Mouse (Mus musculus) gastrocnemius, adult 2 months (tissue): ENCODE data around the gene Arid4b. TPM values are rescaled to one million over a fixed set of nuclear protein-coding genes. Genes with fewer than 3 reads are reported as not detected.
A peak's percentile ranks its signal among the peaks of the same experiment; 100 is the strongest.
"Not testable (repeated sequence)": the region's sequence is repeated elsewhere in the genome, so short reads cannot be mapped to it uniquely, and the experiment has no call there.

Experiments
- DNase-seq: peaks from one replicate; pipeline ENCODE4 v3.0.0; 2022
- H3K27ac ChIP-seq: fragments of 200-600 bp; 2 replicates; pipeline ENCODE4 v1.8.1; 2022; ENCODE audit warnings: mild to moderate bottlenecking
- H3K4me3 ChIP-seq: fragments of 200-600 bp; 2 replicates; pipeline ENCODE4 v1.8.1; 2022; ENCODE audit warnings: mild to moderate bottlenecking, moderate library complexity
- CTCF ChIP-seq: fragments of 200-600 bp; IDR thresholded peaks from 2 replicates; pipeline ENCODE4 v1.8.1; 2022; ENCODE audit warnings: antibody characterized with exemption, mild to moderate bottlenecking, moderate library complexity
- intact Hi-C: fragments of 180-260 bp; cut with DNase I; formaldehyde crosslinking; loops from one replicate; pipeline ENCODE4 v1.15.1; 2025
- long read RNA-seq, 2 experiments: library from polyadenylated mRNA; stranded (forward); transcript quantifications; one replicate each; pipeline ENCODE4 v2.0.0; 2021
- total RNA-seq, 2 experiments: library from RNA; stranded (reverse); gene quantifications; 2 replicates each; pipeline ENCODE4 v1.2.3; 2021

Gene Arid4b
- 10 to 100 TPM; 14.0 TPM for total RNA-seq
- long read RNA-seq, experiment 1, full-length matches to known transcripts, result 2 of 4 reads
- long read RNA-seq, experiment 1, partial matches to known transcripts, result 1 of 4 reads
- long read RNA-seq, experiment 1, other reads (novel, unspliced or antisense), result 1 of 4 reads
- long read RNA-seq, experiment 2, full-length matches to known transcripts, result 1 of 4 reads
- long read RNA-seq, experiment 2, partial matches to known transcripts, result 1 of 4 reads
- long read RNA-seq, experiment 2, other reads (novel, unspliced or antisense), result 2 of 4 reads

- intact Hi-C loops, result loop anchor here (1.0 to 10.0 kb wide), 3 partner anchors 24 to 106 kb away; partner anchors contain the start of gene Tbce
- TF ChIP-seq CTCF, result no peak
- Histone ChIP-seq H3K4me3 (peak within 1 kb of the TSS; percentile 98), H3K27ac (peak within 1 kb of the TSS; percentile 95)
- peak; percentile 97 for DNase-seq
Measured at GRCm38 (mm10) chr13:14063013-14063941, at the start of gene Arid4b, which contains the start of gene Ggps1. TSS of gene Arid4b (plus strand) at chr13:14063232. TSS of gene Ggps1 (minus strand) at chr13:14063488.

- intact Hi-C loops, result no loop called here
- Histone ChIP-seq H3K4me3 (no peak overlapping the region), H3K27ac (no peak overlapping the region)
- no peak for TF ChIP-seq CTCF
- DNase-seq, result no peak
Measured at GRCm38 (mm10) chr13:14014001-14014400, 49.0 kb upstream of the Arid4b start.

- H3K27ac ChIP-seq, result no peak overlapping the region
Measured at GRCm38 (mm10) chr13:14014540-14014939, 48.5 kb upstream of the Arid4b start.

GRCm38 (mm10) chr13:14015609-14016008 lies 47.4 kb upstream of the Arid4b start:
- Histone ChIP-seq H3K27ac (no peak overlapping the region), H3K4me3 (no peak overlapping the region)
- TF ChIP-seq CTCF, result no peak
- no peak for DNase-seq
- intact Hi-C loops, result no loop called here

More at GRCm38 (mm10) chr13:14014540-14014939, 48.5 kb upstream of the Arid4b start:
- TF ChIP-seq CTCF, result no peak
- no peak for DNase-seq
- intact Hi-C loops, result no loop called here
- H3K4me3 ChIP-seq, result no peak overlapping the region

- DNase-seq, result no peak
- Histone ChIP-seq H3K4me3 (no peak overlapping the region), H3K27ac (no peak overlapping the region)
- no peak for TF ChIP-seq CTCF
- intact Hi-C loops, result no loop called here
Measured at GRCm38 (mm10) chr13:14018283-14018682, 44.7 kb upstream of the Arid4b start.

- intact Hi-C loops, result no loop called here
- Histone ChIP-seq H3K4me3 (no peak overlapping the region), H3K27ac (no peak overlapping the region)
- TF ChIP-seq CTCF, result no peak
- DNase-seq, result no peak
Measured at GRCm38 (mm10) chr13:14018852-14019251, 44.2 kb upstream of the Arid4b start.

- intact Hi-C loops, H3K4me3 ChIP-seq, H3K27ac ChIP-seq, DNase-seq: not testable (repeated sequence)
Measured at GRCm38 (mm10) chr13:14021417-14021816, 41.6 kb upstream of the Arid4b start.

- TF ChIP-seq CTCF, result no peak
- DNase-seq, result no peak
- intact Hi-C loops, result no loop called here
- Histone ChIP-seq H3K4me3 (no peak overlapping the region), H3K27ac (no peak overlapping the region)
Measured at GRCm38 (mm10) chr13:14025554-14025953, 37.5 kb upstream of the Arid4b start.

- TF ChIP-seq CTCF, result no peak
- Histone ChIP-seq H3K27ac (no peak overlapping the region), H3K4me3 (no peak overlapping the region)
- intact Hi-C loops, result no loop called here
- no peak for DNase-seq
Measured at GRCm38 (mm10) chr13:14026154-14026820, 36.7 kb upstream of the Arid4b start.

GRCm38 (mm10) chr13:14033309-14034072 lies 29.5 kb upstream of the Arid4b start:
- intact Hi-C loops, result loop anchor here (10.0 kb wide), 2 partner anchors 141 to 149 kb away; no protein-coding TSS in a partner anchor
- H3K27ac ChIP-seq, result no peak overlapping the region; the same call in 1 of the 2 replicates
- DNase-seq, result no peak
- H3K4me3 ChIP-seq, result no peak overlapping the region
- no peak for TF ChIP-seq CTCF

GRCm38 (mm10) chr13:14034073-14034348 lies 29.0 kb upstream of the Arid4b start:
- H3K27ac ChIP-seq, result peak overlapping the region; percentile 44; the same call in 1 of the 2 replicates
- TF ChIP-seq CTCF, result no peak
- no peak overlapping the region for H3K4me3 ChIP-seq
- intact Hi-C loops, result loop anchor here (10.0 kb wide), 2 partner anchors 141 to 149 kb away; no protein-coding TSS in a partner anchor
- DNase-seq, result no peak

- intact Hi-C loops, result loop anchor here (5.0 to 10.0 kb wide), 3 partner anchors 78 to 151 kb away; no protein-coding TSS in a partner anchor
- H3K27ac ChIP-seq, result peak overlapping the region; percentile 57; the same call in 1 of the 2 replicates
Measured at GRCm38 (mm10) chr13:14035352-14035751, 27.7 kb upstream of the Arid4b start.

More at GRCm38 (mm10) chr13:14035352-14035751, 27.7 kb upstream of the Arid4b start:
- peak; percentile 41 for TF ChIP-seq CTCF
- H3K4me3 ChIP-seq, DNase-seq: not testable (repeated sequence)
